Mouse (Mus musculus) spleen, adult 12 weeks (tissue): ENCODE measurements around the gene Rnf167.
A peak's percentile ranks its signal among the peaks of the same experiment; 100 is the strongest.

Experiments
- DNase-seq: peaks from one replicate; pipeline ENCODE4 v3.0.0; 2022; ENCODE audit warnings: low spot score

Rnf167 gene

DNA sequence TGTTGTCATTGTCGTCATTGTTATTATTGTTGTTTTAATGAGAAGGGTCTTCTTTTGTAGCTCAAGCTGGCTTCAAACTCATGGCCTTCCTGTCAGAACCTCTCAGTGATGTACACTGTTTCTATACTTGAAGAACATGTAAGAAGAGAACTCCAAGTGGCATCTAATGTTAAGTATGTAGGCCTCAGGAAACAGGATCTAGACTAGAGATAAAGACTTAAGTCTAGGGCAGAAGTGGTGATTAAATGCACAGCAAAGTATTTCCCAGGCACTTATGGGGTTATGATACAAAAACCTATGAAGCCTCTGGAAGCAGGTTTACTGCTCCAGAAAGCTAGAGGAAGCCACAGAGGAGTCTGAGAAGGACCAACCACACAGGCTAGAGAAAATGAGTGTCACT, 8.7 kb upstream of the Rnf167 start:
- no peak for DNase-seq

DNA sequence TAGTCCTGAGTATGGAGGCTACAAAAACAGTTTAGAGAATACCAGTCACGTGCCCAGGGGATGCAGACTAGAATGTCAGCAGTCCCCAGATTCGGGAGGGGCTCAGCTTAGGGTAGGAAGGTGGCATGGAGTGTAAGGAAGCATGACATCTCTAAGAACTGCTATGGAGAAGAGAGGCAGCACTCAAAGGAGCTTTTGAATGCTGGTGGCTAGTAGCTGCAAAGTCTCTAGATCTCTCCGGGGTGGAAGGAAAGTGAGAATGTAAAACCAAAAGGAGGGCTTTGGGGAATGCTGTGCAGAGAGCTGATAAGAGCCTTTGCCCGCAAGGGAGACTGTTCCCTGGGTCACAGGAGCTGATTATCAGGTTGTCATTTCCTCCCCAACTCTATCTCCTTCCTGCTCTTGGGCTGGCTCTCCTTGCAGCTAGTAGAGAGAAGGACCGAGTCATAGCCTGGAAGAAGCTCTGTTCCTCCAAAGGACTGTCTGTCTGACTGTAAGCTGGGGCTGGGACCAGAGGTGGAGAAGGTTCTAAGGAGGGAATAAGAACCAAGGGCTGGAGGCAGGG, 8.2 kb upstream of the Rnf167 start, which contains the start of gene Gp1ba:
TSS of gene Gp1ba (plus strand) at position 409 of the 565 bp plus-strand sequence.
- no peak for DNase-seq

DNA sequence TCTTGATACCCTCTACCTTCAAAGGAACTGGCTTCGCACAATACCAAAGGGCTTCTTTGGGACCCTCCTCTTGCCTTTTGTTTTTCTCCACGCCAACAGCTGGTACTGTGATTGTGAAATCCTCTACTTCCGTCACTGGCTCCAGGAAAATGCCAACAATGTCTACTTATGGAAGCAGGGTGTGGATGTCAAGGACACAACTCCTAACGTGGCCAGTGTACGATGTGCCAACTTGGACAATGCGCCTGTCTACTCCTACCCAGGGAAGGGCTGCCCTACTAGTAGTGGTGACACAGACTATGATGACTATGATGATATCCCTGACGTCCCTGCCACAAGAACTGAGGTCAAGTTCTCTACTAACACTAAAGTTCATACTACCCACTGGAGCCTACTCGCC, 7.1 kb upstream of the Rnf167 start:
- no peak for DNase-seq

DNA sequence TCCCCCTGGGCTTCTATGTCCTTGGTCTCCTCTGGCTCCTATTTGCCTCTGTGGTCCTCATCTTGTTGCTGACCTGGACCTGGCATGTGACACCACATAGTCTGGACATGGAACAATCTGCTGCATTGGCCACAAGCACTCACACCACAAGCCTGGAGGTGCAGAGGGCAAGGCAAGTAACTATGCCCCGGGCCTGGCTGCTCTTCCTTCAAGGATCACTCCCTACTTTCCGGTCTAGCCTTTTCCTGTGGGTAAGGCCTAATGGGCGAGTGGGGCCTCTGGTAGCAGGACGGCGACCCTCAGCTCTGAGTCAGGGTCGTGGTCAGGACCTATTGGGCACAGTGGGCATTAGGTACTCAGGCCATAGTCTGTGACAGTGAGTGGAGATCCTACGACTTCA, 5.8 kb upstream of the Rnf167 start:
- no peak for DNase-seq

DNA sequence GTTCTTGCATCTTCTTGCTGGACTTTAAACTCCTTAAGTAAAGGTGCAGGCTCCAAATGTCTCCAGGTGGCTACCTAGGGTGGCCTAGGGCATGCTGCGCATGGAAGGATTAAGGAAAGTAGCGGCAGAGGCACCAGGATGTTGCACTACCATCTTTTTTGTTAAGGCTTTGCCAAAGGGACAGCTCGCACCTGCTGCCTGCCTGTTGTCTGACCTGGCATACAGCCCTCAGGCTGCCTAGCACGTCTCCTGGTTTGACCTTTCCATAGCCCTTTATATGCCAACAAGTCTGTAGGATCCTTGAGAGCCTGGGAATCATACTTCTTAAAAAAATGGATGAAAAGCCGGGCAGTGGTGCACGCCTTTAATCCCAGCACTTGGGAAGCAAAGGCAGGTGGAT, 4.0 kb upstream of the Rnf167 start:
- no peak for DNase-seq

DNA sequence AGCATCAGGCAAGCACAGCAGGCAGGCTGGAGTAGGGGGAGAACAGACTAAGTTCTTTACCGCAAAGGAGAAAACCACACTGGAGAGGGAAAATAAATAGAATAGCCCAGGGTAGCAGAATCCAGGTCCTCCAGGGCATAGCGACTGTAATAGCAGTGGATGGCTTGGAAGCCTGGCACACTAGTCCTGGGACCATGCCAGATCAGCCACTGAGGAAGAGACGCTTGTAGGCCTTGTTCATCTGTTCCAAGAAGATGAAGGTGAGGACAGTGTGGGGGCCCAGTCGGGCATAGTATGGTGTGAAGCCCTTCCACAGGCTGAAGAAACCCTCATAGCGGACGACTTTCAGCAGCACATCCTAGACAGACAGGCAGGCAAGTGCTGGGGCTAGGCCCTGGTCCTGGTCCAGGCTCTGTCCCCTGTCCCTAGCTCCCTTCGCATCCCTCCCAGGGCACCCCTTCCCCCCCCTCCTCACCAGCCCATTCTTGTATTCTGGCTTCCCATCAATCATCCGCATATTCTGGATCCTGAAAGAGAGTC, 2.4 kb upstream of the Rnf167 start:
- DNase-seq = no peak

DNA sequence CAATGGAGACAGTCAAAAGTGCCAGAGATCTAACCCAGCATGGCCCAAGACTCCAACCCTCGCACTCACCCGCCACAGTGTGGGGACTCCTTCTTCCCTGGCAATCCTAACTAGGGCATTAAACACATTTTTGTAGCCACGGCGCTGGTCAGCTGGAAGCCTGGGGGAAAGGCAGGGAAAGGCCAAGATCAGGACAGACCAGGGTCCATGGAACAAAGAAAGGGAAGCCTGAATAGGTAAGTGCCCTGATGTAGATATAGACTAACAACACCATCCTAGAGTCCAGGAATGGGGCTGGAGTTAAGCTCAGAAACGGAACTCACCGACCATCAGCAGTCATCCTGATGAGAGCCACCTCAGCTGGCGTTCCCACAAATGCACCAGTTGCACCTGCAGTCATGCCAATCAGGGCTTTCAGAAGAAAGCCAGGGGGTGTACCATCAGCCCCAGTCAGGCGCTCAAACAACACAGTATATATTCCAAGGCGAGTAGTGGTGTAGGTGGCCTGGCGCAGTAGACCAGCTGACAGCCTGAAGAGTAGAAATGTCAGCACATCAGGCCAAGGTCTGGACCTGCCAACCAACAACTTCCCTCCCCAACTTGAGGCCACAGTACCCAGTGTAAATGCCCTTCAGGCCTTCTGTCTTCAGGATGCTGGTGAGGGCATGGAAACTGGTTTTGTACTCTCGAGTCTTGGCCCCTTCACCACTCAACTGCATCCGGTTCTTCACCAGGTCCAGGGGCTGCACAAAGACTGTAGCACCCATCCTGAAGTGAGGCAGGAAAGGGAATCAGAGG, 1.4 kb upstream of the Rnf167 start:
- DNase-seq = no peak

DNA sequence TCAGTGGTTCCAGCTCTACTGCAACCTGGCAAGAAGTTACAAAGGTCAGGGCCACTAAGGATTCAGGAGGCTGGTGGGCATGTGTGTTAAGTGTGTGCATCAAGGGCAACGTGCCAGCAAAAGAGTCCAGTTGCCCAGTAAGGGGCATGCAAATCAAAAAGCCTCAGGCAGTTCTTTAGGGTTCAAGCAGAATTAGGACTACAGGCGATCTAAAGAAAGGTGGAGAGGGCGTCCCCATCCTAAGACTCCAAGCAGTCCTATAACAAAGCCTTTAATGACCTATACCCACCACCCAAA, 828 bp upstream of the Rnf167 start:
- DNase-seq = no peak

DNA sequence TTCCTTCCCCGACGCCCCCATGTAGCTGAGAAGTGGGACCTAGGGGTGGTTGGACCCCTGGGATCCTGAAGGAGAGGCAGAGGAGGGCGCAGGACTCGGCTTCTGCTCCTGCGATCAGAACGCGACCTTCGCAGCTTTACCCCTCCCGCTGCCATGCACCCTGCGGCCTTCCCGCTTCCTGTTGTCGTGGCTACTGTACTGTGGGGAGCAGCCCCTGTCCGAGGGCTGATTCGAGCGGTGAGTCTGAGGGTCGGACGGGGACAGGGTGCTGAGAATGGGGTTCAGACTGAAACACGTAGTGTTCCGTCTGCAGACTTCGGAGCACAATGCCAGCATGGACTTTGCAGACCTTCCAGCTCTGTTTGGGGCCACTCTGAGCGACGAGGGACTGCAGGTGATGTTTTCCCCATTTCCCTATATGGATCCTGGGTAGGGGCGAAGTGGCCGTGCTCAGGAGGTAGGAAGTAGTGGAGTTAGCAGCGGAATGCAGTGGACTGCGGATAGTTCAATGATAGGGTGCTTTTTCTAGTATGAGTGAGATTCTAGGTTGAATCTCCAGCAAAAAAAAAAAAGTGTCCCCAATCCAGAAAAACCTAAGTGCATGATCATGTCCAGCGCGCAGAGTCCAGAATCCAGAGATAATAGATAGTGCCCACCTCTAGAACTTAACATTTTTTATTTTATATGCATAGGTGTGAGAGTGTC, 833 bp downstream of the Rnf167 start:
- DNase-seq = peak; percentile 46

DNA sequence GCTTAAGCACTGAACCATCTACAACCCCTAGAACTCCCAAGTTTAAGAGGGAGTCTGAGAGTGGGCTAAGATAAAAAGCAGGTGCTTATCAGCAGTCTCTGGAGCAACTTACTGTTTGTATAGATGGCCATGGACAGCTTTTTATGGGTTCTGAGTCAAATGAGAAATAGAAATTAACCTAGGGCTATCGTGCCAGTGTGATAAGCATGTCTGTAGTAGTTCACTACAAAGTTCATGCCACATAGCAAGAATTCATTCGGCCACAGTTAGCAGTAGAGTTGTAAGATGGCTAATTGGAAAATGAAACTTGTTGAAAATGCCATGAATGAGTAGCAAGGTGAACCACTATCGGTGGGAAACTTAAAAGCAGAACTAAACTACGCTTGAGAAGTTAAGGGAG, 1.5 kb downstream of the Rnf167 start:
- no peak for DNase-seq

DNA sequence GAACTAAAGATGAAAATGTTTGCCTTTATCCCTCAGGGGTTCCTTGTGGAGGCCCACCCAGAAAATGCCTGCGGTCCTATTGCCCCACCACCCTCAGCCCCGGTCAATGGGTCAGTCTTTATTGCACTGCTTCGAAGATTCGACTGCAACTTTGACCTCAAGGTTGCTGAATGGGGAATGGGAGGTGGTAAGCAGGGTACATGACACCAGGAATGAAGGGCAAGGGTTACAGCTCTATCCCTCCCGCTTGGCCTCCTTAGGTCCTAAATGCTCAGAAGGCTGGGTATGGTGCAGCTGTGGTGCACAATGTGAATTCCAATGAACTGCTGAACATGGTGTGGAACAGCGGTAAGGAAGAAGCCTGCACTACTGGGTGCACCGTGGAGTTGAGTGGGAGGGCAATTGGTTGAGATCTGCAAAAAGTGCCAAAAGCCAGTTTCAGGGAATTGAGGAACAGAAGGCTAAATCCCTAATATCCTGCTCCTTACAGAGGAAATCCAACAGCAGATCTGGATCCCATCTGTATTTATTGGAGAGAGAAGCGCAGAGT, 2.2 kb downstream of the Rnf167 start:
- DNase-seq = no peak

DNA sequence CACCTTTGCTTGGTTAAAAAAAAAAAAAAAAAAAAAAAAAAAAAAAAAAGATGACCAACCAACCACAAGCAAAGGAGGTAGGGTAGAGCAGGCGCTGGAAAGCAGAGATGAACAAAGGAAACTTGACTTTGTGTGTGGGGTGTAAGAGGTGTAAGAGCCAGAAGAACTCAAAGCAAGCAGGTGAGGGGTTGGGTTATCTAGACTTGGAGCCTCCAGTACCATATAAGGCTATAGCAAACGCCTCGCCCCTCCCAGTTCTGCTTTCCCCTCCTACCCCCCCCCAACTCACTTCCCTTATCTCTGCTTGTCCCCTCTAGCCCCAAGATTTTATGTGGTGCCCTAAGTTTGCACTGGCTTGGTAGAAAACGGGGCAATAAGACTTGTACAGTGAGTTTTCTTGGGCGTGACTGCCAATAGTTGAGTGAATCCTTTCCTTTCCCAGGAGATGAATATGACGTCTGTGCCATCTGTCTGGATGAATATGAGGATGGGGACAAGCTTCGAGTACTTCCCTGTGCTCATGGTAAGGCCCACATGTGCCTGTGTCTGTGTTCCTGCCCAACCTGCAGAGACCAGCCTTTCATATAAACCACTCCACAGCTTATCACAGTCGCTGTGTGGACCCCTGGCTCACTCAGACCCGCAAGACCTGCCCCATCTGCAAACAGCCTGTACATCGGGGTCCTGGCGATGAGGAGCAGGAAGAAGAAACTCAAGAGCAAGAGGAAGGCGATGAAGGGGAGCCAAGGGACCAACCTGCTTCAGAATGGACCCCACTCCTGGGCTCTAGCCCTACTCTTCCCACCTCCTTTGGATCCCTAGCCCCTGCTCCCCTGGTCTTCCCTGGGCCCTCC, 3.5 kb downstream of the Rnf167 start:
- no peak for DNase-seq

DNA sequence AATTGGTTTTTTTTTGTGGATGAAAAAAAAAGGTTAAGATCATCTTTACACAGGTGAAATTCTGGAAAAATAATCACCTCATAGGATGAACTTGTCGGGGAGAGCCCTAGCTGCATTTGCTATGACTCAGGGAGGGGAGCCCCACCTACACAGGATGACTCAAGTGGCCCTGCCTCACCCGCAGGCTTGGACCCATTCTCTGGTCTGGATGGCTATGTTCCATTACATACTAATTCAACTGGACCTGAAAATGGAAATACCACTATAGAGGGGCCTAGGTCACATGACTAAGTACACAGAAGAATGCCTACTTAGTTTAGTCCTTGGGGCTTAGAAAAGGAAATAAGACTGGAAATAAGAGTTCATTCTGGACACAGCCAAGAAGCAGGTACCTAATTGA, 4.4 kb downstream of the Rnf167 start:
- no peak for DNase-seq

DNA sequence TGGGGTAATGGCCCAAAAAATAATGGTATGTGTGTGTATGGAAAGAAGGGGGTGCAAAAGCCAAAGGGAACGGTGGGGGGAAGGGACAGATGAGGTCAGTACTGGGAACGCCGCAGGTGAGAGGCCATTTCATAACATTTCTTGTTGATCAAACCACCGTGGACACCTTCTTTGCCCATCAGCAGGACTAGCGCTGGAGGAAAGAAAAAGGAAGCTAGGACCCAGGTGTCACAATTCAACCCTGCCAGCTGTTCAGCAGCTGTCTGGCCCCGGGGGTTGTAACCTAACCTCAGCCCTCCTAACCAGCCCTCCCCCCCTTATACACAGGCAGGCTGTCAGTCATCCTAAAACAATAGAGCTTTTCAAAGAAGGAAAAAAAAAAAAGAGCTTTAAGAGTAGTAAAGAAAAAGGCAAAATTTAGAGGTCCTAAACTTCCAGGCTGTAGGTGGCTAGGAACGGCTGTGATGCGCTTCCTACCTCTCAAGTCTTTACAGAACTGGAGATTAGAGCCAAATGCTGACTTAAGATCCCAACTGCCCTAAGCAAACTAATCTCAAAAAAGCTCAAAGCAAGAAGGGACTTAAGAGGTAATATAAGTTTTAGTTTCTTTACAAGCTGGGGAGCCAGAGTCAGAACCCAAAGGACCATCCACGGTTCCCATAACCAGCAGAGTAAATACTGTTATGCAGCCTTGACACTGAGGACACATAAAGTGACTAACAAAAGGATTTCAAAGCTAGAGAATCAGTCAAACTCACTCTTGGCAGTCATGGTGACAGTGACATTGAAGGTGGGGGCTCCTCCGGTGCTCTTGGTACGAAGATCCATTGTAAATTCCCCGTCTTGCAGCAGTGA, 5.2 kb downstream of the Rnf167 start:
- no peak for DNase-seq

DNA sequence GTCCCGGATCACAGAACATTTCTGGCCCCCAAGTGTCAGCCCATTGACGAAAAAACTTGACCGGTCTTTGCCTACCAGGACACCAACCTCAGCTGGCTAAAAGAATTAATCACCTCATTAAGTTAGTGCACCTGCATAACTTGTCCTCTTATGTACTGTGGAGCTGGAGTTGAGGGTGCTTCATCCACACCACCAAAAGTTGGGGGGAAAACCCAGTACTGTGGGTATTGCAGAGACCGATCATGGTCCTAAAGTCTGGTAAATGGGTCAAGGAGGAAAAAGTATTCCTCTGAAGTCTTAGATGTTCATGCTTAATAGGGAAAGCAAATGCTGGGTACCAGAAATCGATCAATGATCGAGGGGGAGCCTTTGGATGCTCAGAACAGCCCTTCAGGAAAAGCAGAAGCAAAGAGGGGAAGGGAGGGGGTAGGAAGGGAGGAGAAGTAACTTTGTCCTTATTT, 5.9 kb downstream of the Rnf167 start:
- no peak for DNase-seq

DNA sequence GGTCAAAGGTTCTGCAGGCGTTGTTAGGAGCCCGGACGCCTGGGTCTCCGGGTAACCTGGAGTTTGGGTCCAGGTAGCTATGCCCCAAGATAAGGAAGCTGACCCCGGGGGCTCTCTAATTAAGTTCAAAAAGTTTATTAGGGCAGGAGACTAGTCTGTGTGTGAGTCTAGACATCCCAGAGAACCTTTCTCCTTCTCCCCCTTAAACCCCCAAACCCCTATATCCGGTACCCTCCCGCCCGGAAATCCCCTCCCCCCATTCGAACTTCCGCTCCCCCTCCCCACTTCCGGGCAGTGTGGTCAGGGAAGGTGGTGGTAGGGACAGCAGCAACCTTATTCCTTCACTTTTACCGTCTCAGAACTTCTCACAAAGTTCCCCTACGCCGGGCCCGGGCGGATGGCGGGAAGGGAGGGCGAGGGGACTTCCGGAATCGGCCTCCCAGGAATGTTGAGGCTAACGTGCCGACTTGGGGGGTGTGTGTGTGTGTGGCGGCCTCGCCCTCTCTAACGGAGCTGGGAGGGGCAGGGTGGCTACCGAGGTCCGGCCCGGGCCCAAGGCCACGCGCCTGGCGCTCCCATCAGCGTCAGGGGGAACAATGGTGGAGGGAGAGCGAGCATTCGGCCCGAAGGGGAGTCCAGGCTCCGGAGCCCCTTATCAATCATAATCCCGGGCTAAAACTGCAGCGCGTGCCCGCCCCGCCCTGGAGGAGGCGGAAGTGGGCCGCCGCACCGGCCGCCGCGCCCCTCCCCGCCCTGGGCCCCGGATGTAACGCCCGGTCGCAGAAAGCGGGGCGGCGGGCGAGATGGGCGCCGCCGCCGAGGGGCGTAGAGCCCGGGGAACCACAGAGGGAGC, 6.5 kb downstream of the Rnf167 start:
- peak; percentile 71 for DNase-seq

DNA sequence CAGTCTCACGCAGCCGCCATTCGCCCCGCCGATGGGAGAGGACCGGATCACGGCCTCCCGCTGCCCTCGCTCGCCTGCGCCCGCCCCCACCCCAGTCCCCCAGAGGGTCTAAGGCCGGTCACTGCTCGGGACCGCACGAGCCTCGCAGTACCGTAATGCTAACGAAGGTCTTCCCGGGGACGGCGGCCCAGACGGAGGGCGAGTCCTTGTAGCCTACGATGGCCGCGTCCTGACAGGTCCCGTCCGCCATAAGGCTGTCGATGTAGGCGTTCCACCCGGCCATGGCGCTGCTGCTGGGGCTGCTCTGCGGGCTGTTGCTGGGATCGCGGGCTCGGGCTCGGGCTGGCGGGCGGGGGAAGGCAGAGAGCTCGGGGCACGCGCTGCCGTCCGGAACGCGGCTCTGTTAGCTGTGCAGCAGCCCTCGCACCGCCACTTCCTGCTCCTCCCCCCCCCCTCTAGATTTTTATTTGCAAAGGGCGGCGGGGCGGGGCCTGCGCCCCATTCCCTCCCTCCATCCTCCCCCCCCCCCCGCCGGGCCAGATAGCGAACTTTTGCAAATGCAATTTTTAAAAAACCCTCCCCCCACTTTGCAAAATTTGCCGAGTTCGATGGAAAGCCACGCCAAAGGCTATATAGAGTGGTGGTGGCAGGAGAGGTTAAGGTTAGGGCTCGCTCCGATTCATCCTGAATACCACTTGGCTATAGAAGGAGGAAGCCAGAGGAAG, 7.3 kb downstream of the Rnf167 start, which contains the start of gene Pfn1:
TSS of gene Pfn1 (minus strand) at position 447 of the 725 bp plus-strand sequence.
- peak; percentile 66 for DNase-seq

DNA sequence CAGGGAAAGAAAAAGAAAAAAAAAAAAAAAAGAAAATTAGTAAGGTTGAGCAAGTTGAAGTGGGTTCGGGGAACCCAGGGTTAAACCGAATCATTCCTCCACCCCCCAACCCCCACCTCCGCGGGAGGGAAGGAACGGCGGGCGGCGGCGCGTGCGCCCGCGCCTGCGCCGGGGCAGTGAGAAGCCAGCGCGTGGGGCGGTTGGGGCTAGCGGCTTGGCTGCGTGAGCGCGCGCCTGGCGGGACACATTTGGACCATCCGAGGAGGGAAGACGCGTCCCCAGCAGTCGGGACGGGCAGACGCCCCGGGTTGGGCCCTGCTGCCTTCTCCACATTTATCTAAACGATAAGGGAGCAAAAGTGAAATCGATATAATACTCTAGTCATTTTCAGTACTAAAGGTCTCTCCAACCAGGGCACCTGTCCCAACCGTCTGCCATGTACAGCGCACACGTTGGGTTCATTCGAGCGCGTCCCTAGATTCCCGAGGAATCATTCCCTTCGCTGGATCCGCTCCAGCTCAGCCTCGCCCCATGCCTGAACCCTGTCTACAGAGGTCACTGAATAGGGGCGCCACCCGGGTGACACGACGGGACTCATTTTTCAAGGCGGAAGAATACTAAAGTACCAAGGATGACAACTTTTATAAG, 8.0 kb downstream of the Rnf167 start:
- DNase-seq = no peak
